Mouse (Mus musculus) midbrain, embryonic 16.5 days (tissue): ENCODE data around the gene Tubb2b. TPM values are rescaled to one million over a fixed set of nuclear protein-coding genes. Genes with fewer than 3 reads are reported as not detected.

Experiments
- ATAC-seq: fragments of 200-750 bp; cut with Nextera tagmentation; 2 replicates; pipeline ENCODE4 v1.8.0; 2017; ENCODE audit warnings: moderate TSS enrichment
- H3K27ac ChIP-seq: fragments of 300-500 bp; sonication (generic); 2 replicates; pipeline ENCODE4 v1.5.1; 2014; ENCODE audit warnings: mild to moderate bottlenecking, low read length, mixed read lengths
- H3K27me3 ChIP-seq: fragments of 300-500 bp; sonication (generic); 2 replicates; pipeline ENCODE4 v1.6.1; 2014; ENCODE audit warnings: low read depth, low read length, mixed read lengths; ENCODE audit not compliant: control insufficient read depth, insufficient read depth
- H3K36me3 ChIP-seq: fragments of 300-500 bp; sonication (generic); 2 replicates; pipeline ENCODE4 v1.6.1; 2014; ENCODE audit warnings: mild to moderate bottlenecking, low read length, moderate library complexity, mixed read lengths; ENCODE audit not compliant: control insufficient read depth, insufficient read depth
- H3K4me1 ChIP-seq: fragments of 300-500 bp; sonication (generic); 2 replicates; pipeline ENCODE4 v1.6.1; 2014; ENCODE audit warnings: mild to moderate bottlenecking, low read length, mixed read lengths; ENCODE audit not compliant: control insufficient read depth, insufficient read depth
- H3K4me2 ChIP-seq: fragments of 300-500 bp; sonication (generic); 2 replicates; pipeline ENCODE4 v1.6.1; 2014; ENCODE audit warnings: mild to moderate bottlenecking, low read length, mixed read lengths
- H3K4me3 ChIP-seq: fragments of 300-500 bp; sonication (generic); 2 replicates; pipeline ENCODE4 v1.5.1; 2014; ENCODE audit warnings: low read depth, mild to moderate bottlenecking, low read length, moderate library complexity, mixed read lengths
- H3K9ac ChIP-seq: fragments of 300-500 bp; sonication (generic); 2 replicates; pipeline ENCODE4 v1.6.1; 2014; ENCODE audit warnings: low read depth, low read length, mixed read lengths
- H3K9me3 ChIP-seq: fragments of 300-500 bp; sonication (generic); replicated peaks from 2 replicates; pipeline ENCODE4 v1.6.1; 2014; ENCODE audit warnings: mild to moderate bottlenecking, low read length, mixed read lengths; ENCODE audit not compliant: control insufficient read depth, poor library complexity, severe bottlenecking
- WGBS: fragments of 180-500 bp; shearing (Covaris S2); extraction: QIAGEN DNeasy Blood & Tissue Kit; methylation state at CpG from one replicate; pipeline ENCODE4 v1.1.7; 2014; 5-methylcytosine and 5-hydroxymethylcytosine counted together
- polyA plus RNA-seq: library from polyadenylated mRNA; unstranded; fragments of >200 nt; fragmentation: Nextera tagmentation; extraction: Ambion mirVana; gene quantifications from 2 replicates; pipeline ENCODE4 v1.2.1, GENCODE M21; 2015

Gene Tubb2b
- 1,230 and 1,315 TPM in 2 replicates for polyA plus RNA-seq

DNA sequence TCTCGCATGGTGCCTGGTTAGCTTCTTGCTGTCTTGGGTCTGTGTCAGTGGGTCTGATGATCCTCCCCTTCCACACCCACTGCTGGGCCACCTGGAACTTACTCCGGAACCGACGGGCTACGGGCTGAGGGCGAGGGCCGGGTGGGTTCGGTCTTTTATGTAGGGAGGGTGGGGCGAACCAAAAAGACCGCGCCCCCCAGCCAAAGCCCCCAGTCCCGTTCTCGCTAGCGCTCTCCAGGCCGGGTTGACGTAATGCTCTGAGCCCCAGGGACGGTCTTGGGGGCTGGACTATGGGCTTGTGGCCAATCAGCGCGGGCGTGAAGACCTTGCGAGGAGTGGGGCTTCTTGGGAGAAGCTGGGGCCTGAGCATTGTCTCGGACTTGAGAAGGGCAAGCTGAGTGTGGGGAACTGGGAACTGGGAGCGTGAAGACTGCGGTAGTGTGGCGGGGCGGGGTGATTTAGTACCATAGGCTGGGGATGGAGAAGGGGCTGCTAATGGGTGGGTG, at the start of gene Tubb2b:
Gene Tubb2b (minus strand): TSS at position 241 of the 506 bp plus-strand sequence.
- Histone ChIP-seq H3K4me1 (peaks cover 19% of the 10 kb centered on the region), H3K27ac (peak within 1 kb of the TSS; percentile 100), H3K27me3 (no peaks in the 10 kb centered on the region), H3K36me3 (no peaks in the 10 kb centered on the region; the same call in 1 of the 2 replicates), H3K9me3 (no peaks in the 10 kb centered on the region), H3K9ac (peak within 1 kb of the TSS; percentile 100), H3K4me3 (peak within 1 kb of the TSS; percentile 89), H3K4me2 (peak within 1 kb of the TSS; percentile 76)
- ATAC-seq = peak; percentile 95
- WGBS = under 1% methylated on average over 26 of the region's 26 CpGs

- Histone ChIP-seq H3K27me3 (no peaks in the 10 kb centered on the region), H3K27ac (no peak overlapping the region), H3K4me1 (no peaks in the 10 kb centered on the region), H3K9ac (no peak overlapping the region), H3K9me3 (no peaks in the 10 kb centered on the region), H3K36me3 (no peaks in the 10 kb centered on the region), H3K4me3 (no peak overlapping the region), H3K4me2 (no peak overlapping the region)
- 96% methylated on average over 6 of the region's 6 CpGs for WGBS
- ATAC-seq = no peak
Observed at GRCm38 (mm10) chr13:34174025-34174424, 43.8 kb upstream of the Tubb2b start.

GRCm38 (mm10) chr13:34163304-34163975, 33.2 kb upstream of the Tubb2b start:
- peaks cover 16% of the 10 kb centered on the region for H3K4me1 ChIP-seq
- 38% methylated on average over 12 of the region's 12 CpGs for WGBS
- ATAC-seq = peak; percentile 84

GRCm38 (mm10) chr13:34162491-34163303, 32.4 kb upstream of the Tubb2b start, which contains the start of gene Psmg4:
TSS of gene Psmg4 (plus strand) at chr13:34162964.
- Histone ChIP-seq H3K4me2 (peak within 1 kb of the TSS; percentile 87), H3K27me3 (no peaks in the 10 kb centered on the region), H3K27ac (peak within 1 kb of the TSS; percentile 93), H3K4me1 (peaks cover 16% of the 10 kb centered on the region), H3K4me3 (peak within 1 kb of the TSS; percentile 80), H3K9me3 (no peaks in the 10 kb centered on the region), H3K36me3 (peaks cover 3% of the 10 kb centered on the region; the same call in 1 of the 2 replicates), H3K9ac (peak within 1 kb of the TSS; percentile 77)
- 4% methylated on average over 36 of the region's 44 CpGs for WGBS
- peak; percentile 97 for ATAC-seq

More at GRCm38 (mm10) chr13:34163304-34163975, 33.2 kb upstream of the Tubb2b start:
- H3K9me3 ChIP-seq = no peaks in the 10 kb centered on the region
- peak overlapping the region; percentile 93 for H3K27ac ChIP-seq
- peak overlapping the region; percentile 77 for H3K9ac ChIP-seq
- peaks cover 3% of the 10 kb centered on the region; the same call in 1 of the 2 replicates for H3K36me3 ChIP-seq
- peak overlapping the region; percentile 87 for H3K4me2 ChIP-seq
- H3K27me3 ChIP-seq = no peaks in the 10 kb centered on the region
- peak overlapping the region; percentile 80 for H3K4me3 ChIP-seq

- H3K9me3 ChIP-seq = no peaks in the 10 kb centered on the region
- H3K4me2 ChIP-seq = no peak overlapping the region
- no peak for ATAC-seq
- H3K36me3 ChIP-seq = no peaks in the 10 kb centered on the region
- no peaks in the 10 kb centered on the region for H3K27me3 ChIP-seq
- H3K27ac ChIP-seq = no peak overlapping the region
- H3K4me3 ChIP-seq = no peak overlapping the region
- WGBS = 100% methylated on average over 1 of the region's 1 CpGs
- no peak overlapping the region for H3K9ac ChIP-seq
- peaks cover 16% of the 10 kb centered on the region for H3K4me1 ChIP-seq
Observed at GRCm38 (mm10) chr13:34159926-34160325, 29.7 kb upstream of the Tubb2b start.

GRCm38 (mm10) chr13:34157596-34158157, 27.4 kb upstream of the Tubb2b start:
- Histone ChIP-seq H3K27ac (no peak overlapping the region), H3K9me3 (no peaks in the 10 kb centered on the region), H3K4me2 (no peak overlapping the region), H3K27me3 (no peaks in the 10 kb centered on the region), H3K9ac (no peak overlapping the region), H3K4me3 (no peak overlapping the region), H3K4me1 (peaks cover 19% of the 10 kb centered on the region), H3K36me3 (no peaks in the 10 kb centered on the region)
- WGBS = 85% methylated on average over 3 of the region's 3 CpGs
- ATAC-seq = no peak

DNA sequence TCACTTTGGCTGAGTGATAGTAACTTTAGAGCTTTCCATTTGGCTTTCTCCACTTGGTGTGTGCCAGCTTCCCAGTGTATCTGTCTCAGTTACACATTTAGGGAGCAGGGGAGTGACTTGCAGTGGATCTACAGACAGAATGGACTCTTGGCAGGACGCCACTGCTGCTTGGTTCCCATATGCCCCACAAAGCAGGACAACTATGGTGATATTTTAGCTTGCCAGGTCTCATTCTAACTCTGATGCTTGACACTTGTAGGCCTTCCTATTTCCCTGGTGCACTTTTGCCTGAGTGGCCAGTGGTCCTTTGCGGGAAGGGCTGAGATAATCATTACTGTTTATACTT, 26.5 kb upstream of the Tubb2b start:
- Histone ChIP-seq H3K9ac (no peak overlapping the region), H3K27me3 (no peaks in the 10 kb centered on the region), H3K36me3 (no peaks in the 10 kb centered on the region), H3K27ac (peak overlapping the region; percentile 29; the same call in 1 of the 2 replicates), H3K9me3 (no peaks in the 10 kb centered on the region), H3K4me1 (peaks cover 13% of the 10 kb centered on the region), H3K4me2 (no peak overlapping the region), H3K4me3 (no peak overlapping the region)
- no peak for ATAC-seq
- 73% methylated on average over 2 of the region's 2 CpGs for WGBS

GRCm38 (mm10) chr13:34156133-34156839, 26.0 kb upstream of the Tubb2b start:
- Histone ChIP-seq H3K9ac (no peak overlapping the region), H3K36me3 (no peaks in the 10 kb centered on the region), H3K27me3 (no peaks in the 10 kb centered on the region), H3K27ac (peak overlapping the region; percentile 29; the same call in 1 of the 2 replicates), H3K4me3 (no peak overlapping the region), H3K4me1 (peaks cover 13% of the 10 kb centered on the region), H3K4me2 (no peak overlapping the region), H3K9me3 (no peaks in the 10 kb centered on the region)
- 58% methylated on average over 8 of the region's 8 CpGs for WGBS
- no peak for ATAC-seq
